Mouse (Mus musculus) megakaryocyte-erythroid progenitor cell, adult 5-6 weeks (primary cell): ENCODE results near the gene Fhit. TPM values are rescaled to one million over a fixed set of nuclear protein-coding genes. Genes with fewer than 3 reads are reported as not detected.

Experiments
- ATAC-seq: replicated peaks from 2 replicates; pipeline ENCODE4 v1.8.0; 2016; ENCODE audit warnings: mild to moderate bottlenecking, inconsistent platforms; ENCODE audit not compliant: severe bottlenecking, poor library complexity, low FRiP score, low TSS enrichment
- total RNA-seq, 2 experiments: library from RNA; stranded (forward) in 1 of 2; stranded (reverse) in 1 of 2; fragments of 200-1000, 215-1000 nt in 1 of 2; fragments of >200 nt in 1 of 2; fragmentation: Nextera tagmentation in 1 of 2; gene quantifications; 2 replicates each; pipeline ENCODE4 v1.2.3; 2014 to 2017

The Fhit gene
- total RNA-seq, 2 experiments from 2014 or later: 12.6 to 17.1 TPM

DNA sequence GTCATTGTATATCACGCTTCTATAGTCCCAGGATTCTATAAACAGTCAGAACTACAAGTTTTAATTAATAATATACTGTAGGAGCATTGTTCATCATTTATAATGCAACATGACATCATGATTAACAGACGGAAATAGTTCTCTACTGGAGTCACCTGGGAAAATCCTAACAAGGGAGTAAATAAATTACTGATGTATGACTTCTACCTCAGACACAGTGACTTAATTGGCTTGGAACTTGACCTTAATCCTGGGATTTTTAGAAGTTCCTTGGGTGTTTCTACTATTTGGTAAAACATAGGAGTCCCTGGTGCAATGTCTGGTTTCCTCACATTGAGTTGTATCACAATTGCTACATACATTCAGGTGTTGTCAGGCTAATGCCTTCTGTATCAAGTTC lies 613.2 kb downstream of the Fhit start:
- no peak for ATAC-seq

GRCm38 (mm10) chr14:10545916-10546315 lies 615.9 kb downstream of the Fhit start:
- ATAC-seq: no peak

DNA sequence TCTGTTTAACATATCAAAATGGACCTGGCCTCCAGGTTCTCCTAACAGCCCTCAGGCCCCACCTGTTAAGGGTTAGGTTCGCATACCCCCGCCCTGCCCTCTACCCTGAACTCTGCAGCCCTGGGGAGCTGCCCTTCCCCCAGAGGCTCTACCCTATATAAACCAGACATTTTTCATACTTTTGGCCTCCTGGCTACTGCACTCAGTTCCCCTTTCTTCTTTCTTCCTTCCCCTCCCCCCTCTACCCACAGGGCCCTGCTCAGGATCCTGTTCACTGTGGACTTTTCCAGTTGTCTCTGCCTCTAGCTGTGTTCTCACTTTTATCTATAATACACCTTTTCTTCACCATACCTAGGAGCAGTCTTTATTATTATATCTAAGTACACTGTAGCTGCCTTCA lies 627.0 kb downstream of the Fhit start:
- no peak for ATAC-seq

DNA sequence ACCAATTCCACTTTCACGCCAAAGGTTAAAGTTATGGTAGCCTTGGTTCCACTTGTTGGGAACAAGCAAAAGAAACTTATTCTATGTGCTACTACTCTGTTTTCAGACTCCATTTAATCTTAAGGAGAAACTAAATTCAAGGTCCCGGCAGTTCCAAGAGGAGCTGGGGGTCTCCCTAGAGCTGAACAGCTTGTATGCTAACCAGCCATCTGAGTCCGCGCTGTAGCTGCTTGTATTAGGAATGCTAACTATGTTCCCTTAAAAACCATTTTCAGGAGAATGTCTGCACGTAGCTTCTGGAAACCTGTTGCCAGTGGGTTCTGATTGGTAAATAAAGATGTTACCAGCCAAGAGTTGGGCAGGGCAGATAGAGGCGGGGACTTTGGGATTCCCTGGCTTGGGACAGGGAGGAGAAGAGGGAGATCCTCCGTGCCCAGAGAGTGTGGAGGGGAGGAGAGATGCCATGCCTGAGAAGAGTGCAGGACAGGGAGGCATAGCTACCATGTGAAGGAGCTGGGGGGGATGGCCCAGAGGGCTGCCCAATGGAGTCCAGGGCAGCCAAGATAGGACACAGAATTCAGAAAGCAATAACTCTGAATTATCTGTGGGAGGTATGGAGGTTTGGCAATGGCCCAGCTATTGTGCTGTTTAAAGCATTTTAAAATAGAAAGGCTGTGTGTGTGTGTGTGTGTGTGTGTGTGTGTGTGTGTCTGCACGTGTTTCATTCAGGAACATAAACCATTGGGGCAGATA lies 629.9 kb downstream of the Fhit start:
- no peak for ATAC-seq

- no peak for ATAC-seq
These were observed 635.0 kb downstream of the Fhit start for GRCm38 (mm10) chr14:10526800-10527199.

- no peak for ATAC-seq
These were observed 636.0 kb downstream of the Fhit start for GRCm38 (mm10) chr14:10525786-10526185.

- ATAC-seq: no peak
These were observed 647.8 kb downstream of the Fhit start for GRCm38 (mm10) chr14:10514026-10514425.

- ATAC-seq: no peak
These were observed 652.6 kb downstream of the Fhit start for GRCm38 (mm10) chr14:10509252-10509651.

DNA sequence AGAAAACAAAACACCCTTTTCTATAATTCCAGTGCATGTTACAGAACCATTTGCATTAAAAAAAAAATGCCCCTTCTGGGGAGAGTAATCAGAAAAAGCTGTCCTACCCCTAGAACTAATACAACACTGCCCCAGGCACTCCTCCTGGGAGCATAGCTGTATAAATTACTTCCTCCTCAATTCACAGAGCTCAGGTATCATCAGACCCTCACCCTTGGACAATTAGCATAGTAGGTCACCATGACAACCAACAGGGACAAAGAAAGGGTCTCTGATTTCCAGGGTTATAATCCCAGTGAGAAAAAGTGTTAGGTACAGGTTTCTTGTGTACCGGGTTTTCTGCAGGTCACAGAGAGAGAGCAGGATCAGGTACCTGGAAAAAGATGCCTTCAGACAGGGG lies 654.3 kb downstream of the Fhit start:
- no peak for ATAC-seq

GRCm38 (mm10) chr14:10485798-10486197 lies 676.0 kb downstream of the Fhit start:
- no peak for ATAC-seq

- no peak for ATAC-seq
These were observed 678.8 kb downstream of the Fhit start for GRCm38 (mm10) chr14:10482851-10483613.

- ATAC-seq: no peak
These were observed 680.5 kb downstream of the Fhit start for GRCm38 (mm10) chr14:10481370-10481769.

GRCm38 (mm10) chr14:10480681-10481080 lies 681.2 kb downstream of the Fhit start:
- no peak for ATAC-seq

DNA sequence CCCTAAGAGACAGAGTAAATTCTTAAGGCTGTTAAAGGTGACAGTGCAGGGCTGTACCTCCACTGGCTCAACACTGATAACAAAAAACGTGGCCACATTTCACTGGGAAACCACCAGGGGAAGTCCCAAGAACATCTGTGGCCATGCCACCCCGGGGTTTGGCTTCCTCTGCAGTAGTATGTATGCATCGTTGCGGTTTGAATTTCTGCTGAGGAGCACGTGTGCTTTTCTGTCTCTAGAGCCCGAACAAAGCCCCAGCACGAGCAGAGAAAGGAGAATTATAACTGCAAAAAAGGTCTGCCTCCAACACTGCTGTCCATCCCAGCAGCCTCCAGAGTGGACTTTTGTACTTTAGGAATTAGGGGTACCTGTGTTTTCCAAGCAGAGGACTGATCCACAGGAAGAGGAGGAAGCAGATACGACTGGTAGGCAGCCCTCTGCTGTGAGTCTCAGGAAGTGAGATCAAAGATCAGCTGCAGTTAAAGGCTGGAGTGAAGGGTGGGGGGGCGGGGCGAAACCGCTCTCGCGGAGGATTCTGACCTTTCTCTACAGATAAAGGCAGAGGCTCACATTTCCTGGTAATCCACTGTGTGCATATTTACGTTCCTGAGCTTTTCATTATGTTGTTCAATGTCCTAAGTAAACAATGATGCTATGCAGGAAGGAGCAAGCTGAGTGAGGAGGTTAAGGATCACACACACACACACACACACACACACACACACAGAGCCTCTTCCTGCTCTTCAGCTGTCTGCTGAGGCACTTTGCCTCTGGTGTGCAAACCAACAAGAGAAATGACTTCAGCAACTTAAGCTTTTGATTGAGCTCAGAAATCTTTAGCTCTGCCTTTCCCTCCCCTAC lies 708.6 kb downstream of the Fhit start:
- peak; percentile 94 for ATAC-seq

DNA sequence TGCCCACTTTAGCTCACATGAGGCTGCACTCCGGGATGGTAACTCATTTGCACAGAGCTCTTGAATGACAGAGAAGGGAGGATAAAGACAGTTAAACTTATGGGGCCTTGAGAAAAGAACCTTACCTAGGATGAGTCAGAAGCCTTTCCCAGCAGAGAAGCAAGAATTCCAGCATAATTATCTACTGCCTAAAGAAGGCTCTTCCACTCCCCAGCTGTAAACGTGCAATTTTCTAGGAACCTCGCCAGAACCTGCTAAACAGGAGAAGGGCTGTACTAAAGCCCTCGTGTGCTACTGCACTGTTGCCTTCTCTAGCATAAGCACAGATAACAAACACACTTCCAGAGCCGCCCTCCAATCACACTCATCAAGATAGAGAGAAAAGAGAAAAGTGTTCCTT lies 709.6 kb downstream of the Fhit start:
- ATAC-seq: peak; percentile 42

- ATAC-seq: no peak
These were observed 716.5 kb downstream of the Fhit start for GRCm38 (mm10) chr14:10445360-10445759.

DNA sequence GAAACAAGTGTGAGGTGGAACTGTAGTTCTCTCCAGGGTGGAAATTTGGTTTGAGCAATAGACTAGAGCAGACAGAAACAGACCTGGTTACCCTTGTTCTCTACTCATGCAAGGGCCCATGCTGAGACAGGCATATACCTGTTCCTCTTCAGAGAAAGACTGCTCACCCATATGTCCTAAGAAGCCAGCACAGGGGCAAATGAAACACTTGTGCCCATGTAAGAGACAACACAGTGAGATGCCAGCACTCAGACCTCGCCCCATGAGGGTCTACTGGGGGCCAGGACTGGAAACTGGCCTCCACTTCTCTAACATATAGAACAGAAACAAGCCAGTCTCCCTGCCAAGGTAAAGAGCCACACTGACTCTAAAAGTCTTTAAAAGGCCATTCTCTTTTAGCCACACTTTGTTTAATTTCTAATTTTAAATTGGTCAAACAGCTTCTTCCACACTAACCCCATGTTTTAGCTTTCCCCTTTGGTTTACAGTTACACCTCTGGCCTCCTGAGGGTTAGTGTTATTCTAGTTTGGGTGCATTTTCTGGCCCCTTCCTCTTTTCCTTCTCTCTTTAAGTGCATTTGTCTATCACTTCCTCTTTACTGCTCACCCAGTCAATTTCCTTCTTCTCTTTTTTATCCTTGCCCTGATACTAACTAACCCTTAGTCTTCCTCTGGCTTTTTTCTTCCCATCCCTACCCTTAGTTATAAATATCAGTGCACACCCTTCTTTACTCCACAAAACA lies 722.7 kb downstream of the Fhit start:
- no peak for ATAC-seq

DNA sequence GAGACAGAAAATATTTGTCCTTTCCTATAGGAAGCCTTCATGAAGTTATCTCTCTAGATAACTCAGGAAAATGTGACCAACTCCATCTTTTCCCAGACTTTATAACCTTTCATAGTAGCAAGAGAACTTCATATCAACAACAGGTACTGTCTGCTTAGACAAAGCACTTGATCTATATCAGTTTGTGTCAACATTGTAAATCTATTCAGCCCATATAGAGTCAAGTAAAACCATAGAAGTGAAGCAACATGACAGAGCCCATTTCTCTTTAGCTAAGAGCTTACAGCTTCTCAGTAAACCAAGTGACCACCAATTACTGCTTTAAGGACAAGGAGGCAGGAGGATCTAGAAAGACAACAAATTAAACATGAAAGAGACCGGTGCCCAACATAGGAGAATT lies 725.6 kb downstream of the Fhit start:
- no peak for ATAC-seq

GRCm38 (mm10) chr14:10432502-10432901 lies 729.3 kb downstream of the Fhit start:
- 0 out of 2 replicates have a peak, but pooled peaks have one; percentile 19 for ATAC-seq
